ENCODE assay signal across 8 mouse cellular contexts in genomic region chr1:171288328-171288727, GRCm38 (mm10). TPM values are rescaled to one million over a fixed set of nuclear protein-coding genes. Genes with fewer than 3 reads are reported as not detected.
DNase-seq lines count a peak whose midpoint lies in the region; ATAC-seq and TF ChIP-seq lines count a peak whose summit lies in the region.

No protein-coding gene starts in this region.

- no peak overlapping the region for H3K27ac ChIP-seq in heart, postnatal 0 days (ENCODE audit: low read depth)
- peak overlapping the region; percentile 88; the same call in 1 of the 2 replicates for H3K27ac ChIP-seq in embryonic facial prominence, embryonic 11.5 days (replicated peaks; ENCODE audit: low read depth, low read length)
- H3K27ac ChIP-seq in hindbrain, embryonic 11.5 days (ENCODE audit: low read depth, low read length), result no peak overlapping the region
- H3K27ac ChIP-seq in midbrain, embryonic 11.5 days (ENCODE audit: low read depth, low read length), result peak overlapping the region; percentile 94; the same call in 1 of the 2 replicates

- peaks cover 8% of the 10 kb centered on the region; the same call in 1 of the 2 replicates for H3K4me1 ChIP-seq in heart, postnatal 0 days (ENCODE audit: control insufficient read depth, insufficient read depth)
- no peaks in the 10 kb centered on the region for H3K4me1 ChIP-seq in embryonic facial prominence, embryonic 11.5 days (ENCODE audit: control insufficient read depth, insufficient read depth, low read length)
- peaks cover 3% of the 10 kb centered on the region; the same call in 1 of the 2 replicates for H3K4me1 ChIP-seq in hindbrain, embryonic 11.5 days (replicated peaks; ENCODE audit: control insufficient read depth, insufficient read depth, low read length)
- H3K4me1 ChIP-seq in midbrain, embryonic 11.5 days (ENCODE audit: control insufficient read depth, insufficient read depth, low read length), result peaks cover 14% of the 10 kb centered on the region

- 70% methylated on average over 4 of the region's 4 CpGs for whole genome bisulfite sequencing in heart, postnatal 0 days
- 66% methylated on average over 4 of the region's 4 CpGs for WGBS in embryonic facial prominence, embryonic 11.5 days
- WGBS in hindbrain, embryonic 11.5 days, result 68% methylated on average over 4 of the region's 4 CpGs
- WGBS in midbrain, embryonic 11.5 days, result 68% methylated on average over 4 of the region's 4 CpGs

- H3K9me3 ChIP-seq in heart, postnatal 0 days (replicated peaks; ENCODE audit: control insufficient read depth, low read length), result no peaks in the 10 kb centered on the region
- no peaks in the 10 kb centered on the region for H3K9me3 ChIP-seq in embryonic facial prominence, embryonic 11.5 days (replicated peaks; ENCODE audit: control insufficient read depth, low read length)
- no peaks in the 10 kb centered on the region for H3K9me3 ChIP-seq in hindbrain, embryonic 11.5 days (ENCODE audit: control insufficient read depth, low read length)
- no peaks in the 10 kb centered on the region for H3K9me3 ChIP-seq in midbrain, embryonic 11.5 days (ENCODE audit: control insufficient read depth, low read length)

- H3K27me3 ChIP-seq in heart, postnatal 0 days (ENCODE audit: control insufficient read depth, insufficient read depth, low read length), result no peaks in the 10 kb centered on the region
- H3K27me3 ChIP-seq in embryonic facial prominence, embryonic 11.5 days (ENCODE audit: control insufficient read depth, insufficient read depth, low read length), result no peaks in the 10 kb centered on the region
- H3K27me3 ChIP-seq in hindbrain, embryonic 11.5 days (ENCODE audit: control insufficient read depth, insufficient read depth, low read length), result no peaks in the 10 kb centered on the region
- no peaks in the 10 kb centered on the region for H3K27me3 ChIP-seq in midbrain, embryonic 11.5 days (ENCODE audit: control insufficient read depth, insufficient read depth, low read length)

- peaks cover 38% of the 10 kb centered on the region for H3K36me3 ChIP-seq in heart, postnatal 0 days (replicated peaks; ENCODE audit: control insufficient read depth, insufficient read depth, low read length)
- H3K36me3 ChIP-seq in embryonic facial prominence, embryonic 11.5 days (replicated peaks; ENCODE audit: control insufficient read depth, insufficient read depth, low read depth, low read length), result no peaks in the 10 kb centered on the region; the same call in none of the 2 replicates
- 0 out of 2 replicates have a peak, but pooled peaks cover 2% of the 10 kb centered on the region for H3K36me3 ChIP-seq in hindbrain, embryonic 11.5 days (ENCODE audit: control insufficient read depth, insufficient read depth, low read length)
- H3K36me3 ChIP-seq in midbrain, embryonic 11.5 days (ENCODE audit: control insufficient read depth, insufficient read depth, low read length), result peaks cover 14% of the 10 kb centered on the region

- H3K9ac ChIP-seq in heart, postnatal 0 days (replicated peaks; ENCODE audit: low read depth, low read length), result no peak overlapping the region
- no peak overlapping the region for H3K9ac ChIP-seq in embryonic facial prominence, embryonic 11.5 days (replicated peaks; ENCODE audit: low read length)
- no peak overlapping the region for H3K9ac ChIP-seq in hindbrain, embryonic 11.5 days (ENCODE audit: low read depth, low read length)
- H3K9ac ChIP-seq in midbrain, embryonic 11.5 days (ENCODE audit: low read length), result peak overlapping the region; percentile 97

- peak overlapping the region; percentile 95; the same call in 1 of the 2 replicates for H3K4me3 ChIP-seq in heart, postnatal 0 days (ENCODE audit: low read depth, low read length)
- H3K4me3 ChIP-seq in embryonic facial prominence, embryonic 11.5 days (ENCODE audit: low read depth, low read length), result peak overlapping the region; percentile 90; the same call in 1 of the 2 replicates
- H3K4me3 ChIP-seq in hindbrain, embryonic 11.5 days (ENCODE audit: low read depth, low read length), result peak overlapping the region; percentile 94; the same call in 1 of the 2 replicates
- peak overlapping the region; percentile 81; the same call in 1 of the 2 replicates for H3K4me3 ChIP-seq in midbrain, embryonic 11.5 days (ENCODE audit: low read depth, low read length)

- DNase-seq in heart, postnatal 0 days (ENCODE audit: low spot score), result no peak
- DNase-seq in heart, postnatal 4 days, result no peak
- DNase-seq in embryonic facial prominence, embryonic 11.5 days (ENCODE audit: low spot score), result no peak
- DNase-seq in hindbrain, embryonic 11.5 days (ENCODE audit: low spot score), result no peak
- no peak for DNase-seq in midbrain, embryonic 11.5 days (ENCODE audit: low spot score, missing footprints)
- DNase-seq in gastrocnemius, postnatal 10 days, result no peak
- DNase-seq in thymus, postnatal 0 days (ENCODE audit: low spot score), result no peak
- DNase-seq in left cerebral cortex, postnatal 36 days (ENCODE audit: low spot score in 2 of 2), result no peak

- peak overlapping the region; percentile 84; the same call in 1 of the 2 replicates for H3K4me2 ChIP-seq in heart, postnatal 0 days (ENCODE audit: low read depth, low read length)
- H3K4me2 ChIP-seq in embryonic facial prominence, embryonic 11.5 days (ENCODE audit: low read depth, low read length), result peak overlapping the region; percentile 67; the same call in 1 of the 2 replicates
- no peak overlapping the region; the same call in 1 of the 2 replicates for H3K4me2 ChIP-seq in hindbrain, embryonic 11.5 days (replicated peaks; ENCODE audit: low read depth, low read length)
- peak overlapping the region; percentile 54; the same call in 1 of the 2 replicates for H3K4me2 ChIP-seq in midbrain, embryonic 11.5 days

- no peak for TF ChIP-seq EP300 in heart, postnatal 0 days (IDR thresholded peaks at IDR 0.05; ENCODE audit: low read depth)

- ATAC-seq in heart, postnatal 0 days (ENCODE audit: insufficient read depth, low read depth), result no peak
- ATAC-seq in embryonic facial prominence, embryonic 11.5 days (replicated peaks; ENCODE audit: insufficient number of reproducible peaks, low FRiP score, low TSS enrichment, low read depth), result no peak
- ATAC-seq in hindbrain, embryonic 11.5 days (ENCODE audit: low FRiP score), result peak; percentile 1; the same call in 1 of the 2 replicates
- no peak for ATAC-seq in midbrain, embryonic 11.5 days (ENCODE audit: low FRiP score)

- TF ChIP-seq CTCF in heart, postnatal 0 days (IDR thresholded peaks at IDR 0.05; ENCODE audit: low read depth), result no peak

- intact Hi-C loops in left cerebral cortex, postnatal 36 days (cut with DNase I), result no loop called here

RNA-seq across cellular contexts. Expression of gene Usp21, which starts 0.5 kb away (rescaled TPM):
- total RNA-seq in heart, postnatal 0 days (2014; rRNA removed; ENCODE audit: low replicate concordance), result 20.0 and 27.3 TPM in 2 replicates
- polyA plus RNA-seq in heart, postnatal 0 days (2015; fragmentation: Nextera tagmentation; extraction: Ambion mirVana), result 30.6 and 32.3 TPM in 2 replicates
- total RNA-seq in heart, postnatal 4 days (2021), result 10 to 100 TPM; 23.2 to 23.7 TPM
- 96.1 and 102 TPM in 2 replicates for polyA plus RNA-seq in embryonic facial prominence, embryonic 11.5 days (2014; fragmentation: Nextera tagmentation; extraction: Ambion mirVana)
- 82.8 and 85.4 TPM in 2 replicates for polyA plus RNA-seq in hindbrain, embryonic 11.5 days (2014; fragmentation: Nextera tagmentation; extraction: Ambion mirVana)
- 84.7 and 88.6 TPM in 2 replicates for polyA plus RNA-seq in midbrain, embryonic 11.5 days (2014; fragmentation: Nextera tagmentation; extraction: Ambion mirVana)
- 10 to 100 TPM; 15.3 to 19.7 TPM for total RNA-seq in gastrocnemius, postnatal 10 days (2021)
- 39.5 and 42.7 TPM in 2 replicates for polyA plus RNA-seq in thymus, postnatal 0 days (2015; fragmentation: Nextera tagmentation; extraction: Ambion mirVana)
- 10 to 100 TPM; 50.9 to 65.6 TPM for total RNA-seq in left cerebral cortex, postnatal 36 days (2021)

RNA-seq across cellular contexts. Expression of gene Ufc1, which starts 6.5 kb away (rescaled TPM):
- total RNA-seq in heart, postnatal 0 days (2014; rRNA removed; ENCODE audit: low replicate concordance), result 74.9 and 140 TPM in 2 replicates
- polyA plus RNA-seq in heart, postnatal 0 days (2015; fragmentation: Nextera tagmentation; extraction: Ambion mirVana), result 109 and 113 TPM in 2 replicates
- total RNA-seq in heart, postnatal 4 days (2021), result 100 to 1,000 TPM; 102 to 108 TPM
- polyA plus RNA-seq in embryonic facial prominence, embryonic 11.5 days (2014; fragmentation: Nextera tagmentation; extraction: Ambion mirVana), result 109 and 114 TPM in 2 replicates
- polyA plus RNA-seq in hindbrain, embryonic 11.5 days (2014; fragmentation: Nextera tagmentation; extraction: Ambion mirVana), result 108 and 114 TPM in 2 replicates
- 115 and 117 TPM in 2 replicates for polyA plus RNA-seq in midbrain, embryonic 11.5 days (2014; fragmentation: Nextera tagmentation; extraction: Ambion mirVana)
- 10 to 100 TPM; 81.8 to 87.9 TPM for total RNA-seq in gastrocnemius, postnatal 10 days (2021)
- 109 and 111 TPM in 2 replicates for polyA plus RNA-seq in thymus, postnatal 0 days (2015; fragmentation: Nextera tagmentation; extraction: Ambion mirVana)
- 100 to 1,000 TPM; 107 to 121 TPM for total RNA-seq in left cerebral cortex, postnatal 36 days (2021)

RNA-seq across cellular contexts. Expression of gene Ppox, which starts 7.3 kb away (rescaled TPM):
- total RNA-seq in heart, postnatal 0 days (2014; rRNA removed; ENCODE audit: low replicate concordance), result 32.7 and 52.4 TPM in 2 replicates
- polyA plus RNA-seq in heart, postnatal 0 days (2015; fragmentation: Nextera tagmentation; extraction: Ambion mirVana), result 24.3 and 24.6 TPM in 2 replicates
- total RNA-seq in heart, postnatal 4 days (2021), result 10 to 100 TPM; 22.3 to 23.4 TPM
- polyA plus RNA-seq in embryonic facial prominence, embryonic 11.5 days (2014; fragmentation: Nextera tagmentation; extraction: Ambion mirVana), result 58.3 and 59.8 TPM in 2 replicates
- polyA plus RNA-seq in hindbrain, embryonic 11.5 days (2014; fragmentation: Nextera tagmentation; extraction: Ambion mirVana), result 48.1 and 51.8 TPM in 2 replicates
- 54.1 and 56.3 TPM in 2 replicates for polyA plus RNA-seq in midbrain, embryonic 11.5 days (2014; fragmentation: Nextera tagmentation; extraction: Ambion mirVana)
- 10 to 100 TPM; 11.6 to 15.1 TPM for total RNA-seq in gastrocnemius, postnatal 10 days (2021)
- polyA plus RNA-seq in thymus, postnatal 0 days (2015; fragmentation: Nextera tagmentation; extraction: Ambion mirVana), result 34.2 and 34.3 TPM in 2 replicates
- total RNA-seq in left cerebral cortex, postnatal 36 days (2021), result 10 to 100 TPM; 21.7 to 26.6 TPM

RNA-seq across cellular contexts. Expression of gene B4galt3, which starts 18.2 kb away (rescaled TPM):
- total RNA-seq in heart, postnatal 0 days (2014; rRNA removed; ENCODE audit: low replicate concordance), result 28.9 and 55.0 TPM in 2 replicates
- polyA plus RNA-seq in heart, postnatal 0 days (2015; fragmentation: Nextera tagmentation; extraction: Ambion mirVana), result 32.6 and 34.3 TPM in 2 replicates
- 10 to 100 TPM; 26.7 to 29.9 TPM for total RNA-seq in heart, postnatal 4 days (2021)
- polyA plus RNA-seq in embryonic facial prominence, embryonic 11.5 days (2014; fragmentation: Nextera tagmentation; extraction: Ambion mirVana), result 56.8 and 60.5 TPM in 2 replicates
- polyA plus RNA-seq in hindbrain, embryonic 11.5 days (2014; fragmentation: Nextera tagmentation; extraction: Ambion mirVana), result 59.1 and 66.3 TPM in 2 replicates
- polyA plus RNA-seq in midbrain, embryonic 11.5 days (2014; fragmentation: Nextera tagmentation; extraction: Ambion mirVana), result 49.5 and 58.4 TPM in 2 replicates
- 10 to 100 TPM; 11.0 to 17.6 TPM for total RNA-seq in gastrocnemius, postnatal 10 days (2021)
- 43.9 and 50.6 TPM in 2 replicates for polyA plus RNA-seq in thymus, postnatal 0 days (2015; fragmentation: Nextera tagmentation; extraction: Ambion mirVana)
- 10 to 100 TPM; 63.6 to 64.6 TPM for total RNA-seq in left cerebral cortex, postnatal 36 days (2021)

RNA-seq across cellular contexts. Expression of gene Ndufs2, which starts 37.1 kb away (rescaled TPM):
- 962 and 1,127 TPM in 2 replicates for total RNA-seq in heart, postnatal 0 days (2014; rRNA removed; ENCODE audit: low replicate concordance)
- 998 and 1,009 TPM in 2 replicates for polyA plus RNA-seq in heart, postnatal 0 days (2015; fragmentation: Nextera tagmentation; extraction: Ambion mirVana)
- total RNA-seq in heart, postnatal 4 days (2021), result 100 to 1,000 TPM; 862 to 916 TPM
- 266 and 272 TPM in 2 replicates for polyA plus RNA-seq in embryonic facial prominence, embryonic 11.5 days (2014; fragmentation: Nextera tagmentation; extraction: Ambion mirVana)
- polyA plus RNA-seq in hindbrain, embryonic 11.5 days (2014; fragmentation: Nextera tagmentation; extraction: Ambion mirVana), result 259 and 263 TPM in 2 replicates
- polyA plus RNA-seq in midbrain, embryonic 11.5 days (2014; fragmentation: Nextera tagmentation; extraction: Ambion mirVana), result 232 and 274 TPM in 2 replicates
- 100 to 1,000 TPM; 468 to 578 TPM for total RNA-seq in gastrocnemius, postnatal 10 days (2021)
- 215 and 218 TPM in 2 replicates for polyA plus RNA-seq in thymus, postnatal 0 days (2015; fragmentation: Nextera tagmentation; extraction: Ambion mirVana)
- total RNA-seq in left cerebral cortex, postnatal 36 days (2021), result 100 to 1,000 TPM; 252 to 309 TPM

Comparison
In these comparisons a context has a peak if more than half of its experiments do, and no peak if none do; other contexts are left out.
1. H3K27ac ChIP-seq: peak in embryonic facial prominence, embryonic 11.5 days (single experiment) and midbrain, embryonic 11.5 days (single experiment); none in heart, postnatal 0 days (single experiment) and hindbrain, embryonic 11.5 days (single experiment).
2. Peak in every context shown above with its lines, with median percentiles within 50 percentile points of each other: H3K4me3 ChIP-seq.